Mouse (Mus musculus) A20 (cell line): Measurements from ENCODE around the gene Fpr1.
"Not testable (repeated sequence)": the region's sequence is repeated elsewhere in the genome, so short reads cannot be mapped to it uniquely, and the experiment has no call there.

Source experiments
- DNase-seq: peaks from one replicate; pipeline ENCODE4 v3.0.0-alpha.2; 2011; ENCODE audit warnings: low read depth, low spot score

The Fpr1 gene

GRCm38 (mm10) chr17:17849906-17850712 lies 33.6 kb downstream of the Fpr1 start:
- no peak for DNase-seq

- DNase-seq: no peak
Measured at GRCm38 (mm10) chr17:17848988-17849387, 34.8 kb downstream of the Fpr1 start.

GRCm38 (mm10) chr17:17845187-17846027 lies 38.3 kb downstream of the Fpr1 start:
- DNase-seq: peak; percentile 20

GRCm38 (mm10) chr17:17844606-17845005 lies 39.1 kb downstream of the Fpr1 start:
- not testable (repeated sequence) for DNase-seq

- DNase-seq: no peak
Measured at GRCm38 (mm10) chr17:17843534-17844261, 40.0 kb downstream of the Fpr1 start.

- no peak for DNase-seq
Measured at GRCm38 (mm10) chr17:17840796-17841195, 42.9 kb downstream of the Fpr1 start.

GRCm38 (mm10) chr17:17839276-17839675 lies 44.5 kb downstream of the Fpr1 start:
- DNase-seq: no peak

- peak; percentile 96 for DNase-seq
Measured at GRCm38 (mm10) chr17:17837919-17838701, 45.6 kb downstream of the Fpr1 start.

- DNase-seq: no peak
Measured at GRCm38 (mm10) chr17:17837426-17837825, 46.3 kb downstream of the Fpr1 start.

GRCm38 (mm10) chr17:17836101-17836500 lies 47.6 kb downstream of the Fpr1 start:
- DNase-seq: no peak

- DNase-seq: no peak
Measured at GRCm38 (mm10) chr17:17834896-17835295, 48.8 kb downstream of the Fpr1 start.

GRCm38 (mm10) chr17:17830731-17831130 lies 53.0 kb downstream of the Fpr1 start:
- no peak for DNase-seq

- no peak for DNase-seq
Measured at GRCm38 (mm10) chr17:17829816-17830535, 53.8 kb downstream of the Fpr1 start.

GRCm38 (mm10) chr17:17829052-17829785 lies 54.5 kb downstream of the Fpr1 start:
- DNase-seq: no peak

GRCm38 (mm10) chr17:17828191-17828981 lies 55.4 kb downstream of the Fpr1 start:
- DNase-seq: no peak

- no peak for DNase-seq
Measured at GRCm38 (mm10) chr17:17827658-17828190, 56.0 kb downstream of the Fpr1 start.

GRCm38 (mm10) chr17:17826751-17827657 lies 56.7 kb downstream of the Fpr1 start, which contains the start of gene Spaca6:
Spaca6 (plus strand) TSS chr17:17827158.
- no peak for DNase-seq
